Mouse (Mus musculus) C2C12 (cell line): Measurements from ENCODE around the gene Fto.

Source experiments
- CEBPB ChIP-seq: IDR thresholded peaks from one replicate; pipeline ENCODE4 v1.6.1; 2011; ENCODE audit warnings: low read depth, mild to moderate bottlenecking, control low read depth, moderate library complexity
- CTCF ChIP-seq: IDR thresholded peaks from one replicate; pipeline ENCODE4 v1.5.1; 2011; ENCODE audit not compliant: control insufficient read depth, insufficient read depth, insufficient read length
- FOSL1 ChIP-seq: IDR thresholded peaks from one replicate; pipeline ENCODE4 v1.8.0; 2011; ENCODE audit warnings: mild to moderate bottlenecking, low read length; ENCODE audit not compliant: poor library complexity, insufficient read depth, severe bottlenecking
- MAX ChIP-seq: IDR thresholded peaks from one replicate; pipeline ENCODE4 v1.6.1; 2011; ENCODE audit warnings: mild to moderate bottlenecking, control low read depth
- MYOD1 ChIP-seq: IDR thresholded peaks from one replicate; pipeline ENCODE4 v1.6.1; 2011; ENCODE audit warnings: low read depth; ENCODE audit not compliant: control insufficient read depth, insufficient read length
- MYOG ChIP-seq: IDR thresholded peaks from one replicate; pipeline ENCODE4 v1.6.1; 2011; ENCODE audit not compliant: control insufficient read depth, insufficient read length; ENCODE audit errors: extremely low read depth
- USF1 ChIP-seq: IDR thresholded peaks from one replicate; pipeline ENCODE4 v1.6.1; 2011; ENCODE audit warnings: low read depth, mild to moderate bottlenecking, control low read depth, moderate library complexity

GRCm38 (mm10) chr8:91363272-91363860, 50.0 kb downstream of the Fto start:
- TF ChIP-seq MAX, result no peak
- TF ChIP-seq MYOD1, result no peak
- TF ChIP-seq CTCF, result peak; percentile 27
- no peak for TF ChIP-seq MYOG
- no peak for TF ChIP-seq CEBPB
- TF ChIP-seq FOSL1, result no peak
- TF ChIP-seq USF1, result no peak
